Mouse (Mus musculus) thymus, postnatal 25 days (tissue): ENCODE results near the gene Rpp40.

Source experiments
- DNase-seq: peaks from one replicate; pipeline ENCODE4 v3.0.0; 2022

Gene Rpp40

DNA sequence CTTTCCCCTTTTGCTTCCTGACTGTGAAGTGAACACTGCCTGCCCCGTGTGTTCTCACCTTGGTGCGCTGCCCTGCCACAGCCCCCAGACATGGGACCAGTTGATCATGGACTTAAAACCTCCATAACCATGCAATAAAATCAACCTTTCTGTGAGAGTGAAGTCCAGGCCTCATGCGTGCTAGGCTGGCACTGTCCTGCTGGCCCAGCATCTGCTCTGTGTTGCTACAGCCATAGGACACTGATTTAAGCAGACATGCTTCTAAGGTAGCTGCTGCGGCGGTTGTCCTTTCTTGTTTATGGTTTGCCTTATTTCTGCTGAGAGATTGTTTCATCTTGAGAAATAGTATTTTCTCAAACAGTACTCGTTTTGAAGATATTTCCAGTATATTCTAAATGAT, 54.6 kb downstream of the Rpp40 start:
- DNase-seq: no peak

DNA sequence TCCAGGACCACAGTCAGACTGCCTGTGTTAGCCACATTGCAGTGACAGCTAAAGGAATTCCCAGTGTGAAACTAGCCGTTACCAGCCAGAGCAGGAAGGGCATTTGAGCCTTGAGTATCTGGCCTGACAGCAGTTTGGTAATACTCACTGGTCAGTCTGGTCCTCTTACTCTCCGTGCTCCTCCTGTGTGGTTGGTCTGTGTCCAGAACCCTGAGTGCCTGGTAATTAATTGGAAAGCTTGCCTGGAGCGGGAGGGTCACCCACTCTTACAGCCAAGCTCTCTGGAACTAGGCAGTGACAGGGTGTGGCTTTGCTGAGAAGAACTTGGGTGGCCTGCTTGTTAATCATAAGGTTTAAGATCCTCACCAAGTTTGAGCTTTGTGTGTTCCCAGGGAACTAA, 57.5 kb downstream of the Rpp40 start:
- no peak for DNase-seq

DNA sequence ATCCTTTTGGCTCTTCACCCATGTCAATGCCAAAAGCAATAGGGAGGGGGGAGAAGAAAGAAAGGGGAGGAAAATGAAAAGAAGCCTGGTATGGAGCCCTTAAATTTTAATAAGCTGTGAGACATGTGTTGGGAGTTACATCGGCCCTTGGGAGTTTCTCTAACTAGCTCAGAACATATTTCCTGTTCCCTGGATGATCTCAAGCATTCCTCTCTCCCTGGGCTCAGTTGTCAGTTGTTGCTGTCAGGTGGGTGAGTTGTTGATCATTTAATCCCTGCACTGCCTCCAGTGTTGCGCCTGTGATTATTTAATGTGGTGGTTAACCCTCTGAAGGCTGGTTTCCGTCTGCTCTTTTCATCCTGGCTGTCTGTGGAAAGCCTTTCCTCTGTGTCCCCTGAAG, 60.9 kb downstream of the Rpp40 start:
- DNase-seq: no peak
